ENCODE assay signal across 21 mouse cellular contexts in the genomic region with DNA sequence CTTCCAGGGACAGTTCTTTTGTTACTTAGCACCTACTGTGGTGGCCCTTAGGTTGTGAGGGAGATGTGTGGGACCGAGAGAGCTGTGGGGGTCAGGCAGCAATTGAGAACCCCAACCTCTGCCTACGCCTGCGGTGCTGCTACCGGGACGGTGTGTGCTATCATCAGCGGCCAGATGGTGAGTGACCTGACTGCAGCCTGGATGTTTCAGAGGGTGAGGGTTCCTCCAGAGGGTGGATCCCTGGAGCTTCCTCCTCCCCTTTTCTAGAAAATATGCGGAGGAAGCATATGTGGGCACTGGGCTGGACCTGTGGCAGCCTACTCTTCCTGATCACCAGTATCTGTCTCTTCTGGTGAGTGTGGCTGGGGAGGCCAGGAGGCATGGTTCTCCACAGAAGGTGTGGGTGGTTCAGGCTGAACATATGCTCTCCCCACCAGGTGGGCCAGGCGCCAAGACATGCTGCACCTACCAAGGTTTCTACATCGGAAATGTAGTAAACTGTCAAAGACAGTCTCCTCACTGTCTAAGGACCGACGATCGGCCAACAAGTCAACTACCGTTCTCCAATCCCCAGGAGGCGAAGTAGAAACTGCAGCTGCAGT. TPM values are rescaled to one million over a fixed set of nuclear protein-coding genes. Genes with fewer than 3 reads are reported as not detected.
DNase-seq lines count a peak whose midpoint lies in the region; ATAC-seq lines count a peak whose summit lies in the region.
"Had no signal": no experiment of that assay in that cellular context is flagged by ENCODE, and none has a peak within 500 bp of the region (broad histone marks: within the 10 kb centered on the region; RNA-seq: fewer than 3 reads in every experiment).

No protein-coding gene starts in this region.

- no peak overlapping the region; the same call in 1 of the 2 replicates for H3K27ac ChIP-seq in liver, embryonic 11.5 days (ENCODE audit: low read depth, low read length)
- H3K27ac ChIP-seq: embryonic facial prominence, embryonic 13.5 days; heart, adult 2 months; midbrain, embryonic 15.5 days had no signal

- no peaks in the 10 kb centered on the region for H3K9me3 ChIP-seq in liver, embryonic 11.5 days (ENCODE audit: control insufficient read depth, low read length)
- H3K9me3 ChIP-seq: embryonic facial prominence, embryonic 13.5 days; midbrain, embryonic 15.5 days had no signal

- H3K4me1 ChIP-seq in liver, embryonic 11.5 days (replicated peaks; ENCODE audit: control insufficient read depth, insufficient read depth, low read length), result peaks cover 20% of the 10 kb centered on the region

- WGBS in liver, embryonic 11.5 days, result 59% methylated on average over 14 of the region's 14 CpGs

- H3K4me2 ChIP-seq in liver, embryonic 11.5 days, result peak overlapping the region; percentile 27; the same call in 1 of the 2 replicates
- H3K4me2 ChIP-seq: embryonic facial prominence, embryonic 13.5 days; midbrain, embryonic 15.5 days had no signal

- peak; percentile 60 for DNase-seq in right cerebral cortex, adult 18-20 months
- DNase-seq in right cerebral cortex, postnatal 4 days, result no peak
- peak; percentile 71 for DNase-seq in cerebellum, adult 8-10 months
- no peak for DNase-seq in liver, embryonic 11.5 days (ENCODE audit: low spot score)
- peak; percentile 43 for DNase-seq in right cerebral cortex, postnatal 14 days
- DNase-seq in ovary, postnatal 14 days (ENCODE audit: low spot score), result no peak
- no peak for DNase-seq in layer of hippocampus, adult 8-10 months (ENCODE audit: low spot score in 2 of 2)
- no peak for DNase-seq in gastrocnemius, postnatal 25 days
- DNase-seq: heart, adult 2 months; kidney, adult 11 months had no signal

- 0 out of 2 replicates have a peak, but pooled peaks cover 2% of the 10 kb centered on the region for H3K36me3 ChIP-seq in liver, embryonic 11.5 days (ENCODE audit: control insufficient read depth, insufficient read depth, low read length)
- H3K36me3 ChIP-seq: embryonic facial prominence, embryonic 13.5 days; midbrain, embryonic 15.5 days had no signal

- H3K27me3 ChIP-seq in liver, embryonic 11.5 days (replicated peaks; ENCODE audit: control insufficient read depth, insufficient read depth, low read length), result peaks cover 5% of the 10 kb centered on the region
- H3K27me3 ChIP-seq: Patski had no signal

- H3K4me3 ChIP-seq in liver, embryonic 11.5 days (ENCODE audit: low read depth, low read length), result no peak overlapping the region
- H3K4me3 ChIP-seq: embryonic facial prominence, embryonic 13.5 days; heart, adult 2 months; midbrain, embryonic 15.5 days had no signal

- peak; percentile 81 for ATAC-seq in liver, embryonic 11.5 days (replicated peaks; ENCODE audit: low FRiP score)
- ATAC-seq: forebrain, embryonic 16.5 days; midbrain, embryonic 15.5 days; Patski had no signal

- H3K9ac ChIP-seq in liver, embryonic 11.5 days (ENCODE audit: low read depth, low read length), result peak overlapping the region; percentile 26; the same call in 1 of the 2 replicates
- H3K9ac ChIP-seq: embryonic facial prominence, embryonic 13.5 days; midbrain, embryonic 15.5 days had no signal

RNA-seq across cellular contexts. Expression of a gene that starts 1.0 kb away (rescaled TPM):
- polyA plus RNA-seq in liver, embryonic 11.5 days (2014; fragmentation: Nextera tagmentation; extraction: Ambion mirVana), result 0.86 TPM in 1 of 2 replicates, not detected in the other
- not detected for total RNA-seq in layer of hippocampus, adult 8-10 months (2022)
- not detected for total RNA-seq in gastrocnemius, postnatal 25 days (2021)
- total RNA-seq: adrenal gland, adult 18-20 months; heart, adult 2 months; left cerebral cortex, postnatal 10 days had no signal
- polyA plus RNA-seq: embryonic facial prominence, embryonic 13.5 days; forebrain, embryonic 16.5 days; hindbrain, embryonic 11.5 days; large intestine, adult 2 months; midbrain, embryonic 15.5 days; urinary bladder, adult 2 months had no signal

RNA-seq across cellular contexts. Expression of a gene that starts 1.1 kb away (rescaled TPM):
- polyA plus RNA-seq in liver, embryonic 11.5 days (2014; fragmentation: Nextera tagmentation; extraction: Ambion mirVana), result 0.12 TPM in 1 of 2 replicates, not detected in the other
- under 1 TPM; 0.31 to 0.43 (median 0.37) TPM for total RNA-seq in layer of hippocampus, adult 8-10 months (2022)
- total RNA-seq in gastrocnemius, postnatal 25 days (2021), result not detected
- total RNA-seq: heart, adult 2 months had no signal
- polyA plus RNA-seq: embryonic facial prominence, embryonic 13.5 days; heart, adult 2 months had no signal

RNA-seq across cellular contexts. Expression of a gene that starts 5.7 kb away (rescaled TPM):
- 12.2 and 12.4 TPM in 2 replicates for polyA plus RNA-seq in liver, embryonic 11.5 days (2014; fragmentation: Nextera tagmentation; extraction: Ambion mirVana)
- 1 to 10 TPM; 1.2 to 3.7 (median 2.0) TPM for total RNA-seq in layer of hippocampus, adult 8-10 months (2022)
- 1 to 10 TPM; 6.3 to 6.4 TPM for total RNA-seq in gastrocnemius, postnatal 25 days (2021)

RNA-seq across cellular contexts. Expression of a gene that starts 8.9 kb away (rescaled TPM):
- 218 and 238 TPM in 2 replicates for polyA plus RNA-seq in liver, embryonic 11.5 days (2014; fragmentation: Nextera tagmentation; extraction: Ambion mirVana)
- 100 to 1,000 TPM; 350 to 553 (median 418) TPM for total RNA-seq in layer of hippocampus, adult 8-10 months (2022)
- 100 to 1,000 TPM; 442 to 471 TPM for total RNA-seq in gastrocnemius, postnatal 25 days (2021)

RNA-seq across cellular contexts. Expression of a gene that starts 12.7 kb away (rescaled TPM):
- polyA plus RNA-seq in liver, embryonic 11.5 days (2014; fragmentation: Nextera tagmentation; extraction: Ambion mirVana), result not detected in 2 replicates
- not detected for total RNA-seq in layer of hippocampus, adult 8-10 months (2022)
- not detected for total RNA-seq in gastrocnemius, postnatal 25 days (2021)
- total RNA-seq: adrenal gland, adult 18-20 months; heart, adult 2 months; left cerebral cortex, postnatal 10 days had no signal
- polyA plus RNA-seq: embryonic facial prominence, embryonic 13.5 days; forebrain, embryonic 16.5 days; hindbrain, embryonic 11.5 days; large intestine, adult 2 months; lung, embryonic 16.5 days; midbrain, embryonic 15.5 days; neural tube, embryonic 14.5 days; Patski had no signal

Comparison
In these comparisons a context has a peak if more than half of its experiments do, and no peak if none do; other contexts are left out.
1. DNase-seq: peak in right cerebral cortex, adult 18-20 months (single experiment), cerebellum, adult 8-10 months (single experiment) and right cerebral cortex, postnatal 14 days (single experiment); none in right cerebral cortex, postnatal 4 days (single experiment), liver, embryonic 11.5 days (single experiment), ovary, postnatal 14 days (single experiment), layer of hippocampus, adult 8-10 months (0 of 2) and gastrocnemius, postnatal 25 days (single experiment).